Mouse (Mus musculus) layer of hippocampus, adult 8-10 months (tissue): ENCODE data around the gene Plcxd2. TPM values are rescaled to one million over a fixed set of nuclear protein-coding genes. Genes with fewer than 3 reads are reported as not detected.

Experiments used
- DNase-seq, 2 experiments: peaks; one replicate each; pipeline ENCODE4 v3.0.0; 2022; ENCODE audit warnings: low spot score in 2 of 2
- total RNA-seq, 4 experiments: library from RNA; stranded (reverse); gene quantifications; 2 replicates each; pipeline ENCODE4 v1.2.4; 2022

Gene Plcxd2
- total RNA-seq, 4 experiments from 2014 or later: 15.6 to 19.5 (median 18.0) TPM

DNA sequence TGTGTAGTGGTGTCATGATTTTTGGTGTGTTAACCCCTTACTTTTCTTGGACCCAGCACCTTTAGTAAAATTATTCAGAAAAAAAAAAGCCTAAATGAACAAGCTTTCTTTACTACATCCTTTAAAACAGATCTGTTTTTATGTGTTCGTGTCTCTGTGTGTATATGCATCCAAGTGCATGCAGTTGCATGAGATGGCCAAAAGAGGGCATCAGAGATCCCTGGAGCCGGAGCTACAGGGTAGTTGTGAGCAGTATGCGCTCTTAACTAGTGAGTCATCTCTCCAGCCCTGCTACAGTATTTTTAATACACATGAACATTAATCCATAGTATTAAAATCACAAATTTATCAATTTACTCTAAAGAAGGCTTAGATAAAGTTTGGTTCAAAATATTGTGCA is 70.6 kb downstream of the Plcxd2 start:
- no peak for DNase-seq

DNA sequence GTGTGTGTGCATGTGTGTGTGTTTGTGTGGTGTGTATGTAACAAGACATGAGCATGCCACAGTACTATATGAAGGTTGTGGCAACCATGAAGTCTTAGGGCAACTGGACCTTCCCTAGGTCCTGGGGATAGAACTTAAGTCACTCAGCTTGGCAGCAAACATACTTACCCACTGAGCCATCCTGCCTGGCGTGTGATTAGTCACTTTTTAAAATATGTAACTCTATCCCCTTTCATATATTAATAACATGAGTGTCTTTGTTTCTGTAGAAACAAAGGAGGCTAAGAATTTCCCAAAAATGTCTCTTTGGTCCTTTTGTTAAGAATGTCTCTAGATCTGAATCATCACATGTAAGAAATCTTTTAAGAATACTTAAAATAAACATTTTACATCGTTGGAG is 72.6 kb downstream of the Plcxd2 start:
- no peak for DNase-seq

GRCm38 (mm10) chr16:45936521-45936920 is 73.5 kb downstream of the Plcxd2 start:
- no peak for DNase-seq

GRCm38 (mm10) chr16:45935956-45936483 is 74.0 kb downstream of the Plcxd2 start:
- DNase-seq: no peak

GRCm38 (mm10) chr16:45934721-45935407 is 75.2 kb downstream of the Plcxd2 start:
- DNase-seq: no peak

- DNase-seq: no peak
Measured at GRCm38 (mm10) chr16:45930308-45930707, 79.7 kb downstream of the Plcxd2 start.

DNA sequence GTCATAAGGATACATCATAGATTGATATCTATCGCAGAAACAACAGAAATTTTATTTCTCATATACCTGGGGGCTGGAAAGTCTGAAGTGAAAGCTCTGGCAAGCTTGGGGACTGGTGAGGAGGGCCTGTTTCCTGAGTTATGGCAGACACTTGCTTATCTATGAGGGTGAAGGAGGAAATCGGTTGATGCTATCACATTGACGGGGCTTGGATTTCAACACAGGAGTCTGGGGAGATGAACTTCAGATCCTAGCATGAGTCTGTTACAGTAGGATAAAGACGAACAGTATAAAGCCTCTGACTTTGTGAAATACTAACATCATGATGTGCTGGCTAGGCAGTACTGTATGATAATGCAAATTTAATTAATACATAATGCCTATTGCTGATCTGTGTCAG is 81.9 kb downstream of the Plcxd2 start:
- no peak for DNase-seq

DNA sequence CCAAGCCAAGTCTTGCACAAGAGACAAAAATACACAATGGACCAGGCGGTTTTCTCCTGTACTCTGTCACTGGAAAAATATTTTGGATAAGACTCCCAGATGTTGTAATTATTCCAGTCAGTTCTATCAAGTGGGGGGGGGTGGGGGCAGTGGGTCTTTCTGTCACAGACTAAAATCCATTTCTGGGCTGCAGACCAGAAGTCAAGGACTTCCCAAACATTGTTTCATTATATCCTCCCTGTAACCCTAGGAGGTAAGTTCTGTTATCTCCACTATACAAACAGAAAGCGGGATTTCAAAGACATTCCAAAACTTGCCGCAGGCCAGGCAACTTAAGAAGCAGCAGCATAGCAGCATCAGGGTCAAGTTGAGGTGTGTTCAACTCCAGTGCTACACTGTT is 82.4 kb downstream of the Plcxd2 start:
- no peak for DNase-seq

GRCm38 (mm10) chr16:45926875-45927274 is 83.1 kb downstream of the Plcxd2 start:
- DNase-seq: no peak

DNA sequence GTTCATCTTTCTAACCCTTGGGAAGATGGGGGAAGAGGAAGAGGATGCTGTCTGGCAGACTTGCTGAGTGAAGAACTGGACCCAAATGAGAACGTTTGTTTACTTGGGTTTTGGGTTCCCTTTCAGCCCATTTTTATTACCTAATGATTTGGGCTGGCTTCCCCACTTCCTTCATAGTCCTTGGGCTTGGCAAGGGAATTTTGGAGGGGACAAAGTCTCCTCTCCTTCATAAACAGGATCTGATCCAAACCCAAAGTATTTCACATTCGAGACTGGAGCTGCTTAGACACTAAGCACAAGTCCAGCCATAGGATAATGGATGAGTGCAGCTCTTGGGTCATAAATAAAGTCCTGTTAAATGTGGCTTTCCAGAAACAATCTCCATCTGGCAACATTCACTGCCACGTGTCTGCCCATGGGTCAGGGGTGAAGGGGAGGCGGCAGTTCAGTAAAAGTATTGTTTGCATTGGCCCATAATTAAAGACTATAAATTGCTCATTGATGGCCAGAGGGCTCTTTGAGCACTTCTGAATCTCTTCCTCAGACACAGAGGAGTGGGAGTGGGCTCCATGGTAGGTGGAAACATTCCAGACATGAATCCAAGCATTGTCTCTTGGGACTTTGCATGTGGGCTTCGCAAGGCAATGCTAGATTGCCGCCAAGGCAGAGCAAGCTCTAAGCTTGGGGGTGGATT is 86.1 kb downstream of the Plcxd2 start:
- DNase-seq: no peak

GRCm38 (mm10) chr16:45922546-45923229 is 87.3 kb downstream of the Plcxd2 start:
- no peak for DNase-seq

- peak in 1 of 2 experiments; percentile 19 for DNase-seq
Measured at GRCm38 (mm10) chr16:45919572-45919971, 90.4 kb downstream of the Plcxd2 start.

Other genes with a start within 250 kb of the Plcxd2 start
- 1 to 10 TPM; 5.0 to 6.8 (median 5.6) TPM for gene Phldb2, start 56.6 kb downstream of the Plcxd2 start, total RNA-seq
- under 1 TPM in 1 of 4 experiments, not detected in 3; 0.22 TPM for gene Cd96, start 110.0 kb upstream of the Plcxd2 start, total RNA-seq
- gene Gm4737, start 144.9 kb upstream of the Plcxd2 start, total RNA-seq: 10 to 100 TPM; 12.3 to 16.1 (median 14.4) TPM